Mouse (Mus musculus) midbrain, embryonic 15.5 days (tissue): ENCODE measurements around the gene Zbtb40. TPM values are rescaled to one million over a fixed set of nuclear protein-coding genes. Genes with fewer than 3 reads are reported as not detected.

Source experiments
- ATAC-seq: fragments of 200-750 bp; cut with Nextera tagmentation; replicated peaks from 2 replicates; pipeline ENCODE4 v1.8.0; 2017; ENCODE audit warnings: moderate TSS enrichment
- H3K27ac ChIP-seq: fragments of 300-500 bp; sonication (generic); 2 replicates; pipeline ENCODE4 v1.5.1; 2015; ENCODE audit warnings: mild to moderate bottlenecking, inconsistent platforms
- H3K27me3 ChIP-seq: fragments of 300-500 bp; sonication (generic); replicated peaks from 2 replicates; pipeline ENCODE4 v1.6.1; 2015; ENCODE audit warnings: inconsistent platforms
- H3K36me3 ChIP-seq: fragments of 300-500 bp; sonication (generic); replicated peaks from 2 replicates; pipeline ENCODE4 v1.6.1; 2015; ENCODE audit warnings: inconsistent platforms
- H3K4me1 ChIP-seq: fragments of 300-500 bp; sonication (generic); 2 replicates; pipeline ENCODE4 v1.6.1; 2015; ENCODE audit warnings: inconsistent platforms
- H3K4me2 ChIP-seq: fragments of 300-500 bp; sonication (generic); 2 replicates; pipeline ENCODE4 v1.6.1; 2015; ENCODE audit warnings: inconsistent platforms, mild to moderate bottlenecking, moderate library complexity
- H3K4me3 ChIP-seq: fragments of 300-500 bp; sonication (generic); 2 replicates; pipeline ENCODE4 v1.5.1; 2015; ENCODE audit warnings: mild to moderate bottlenecking, inconsistent platforms
- H3K9ac ChIP-seq: fragments of 300-500 bp; sonication (generic); 2 replicates; pipeline ENCODE4 v1.6.1; 2015; ENCODE audit warnings: mild to moderate bottlenecking, inconsistent platforms
- H3K9me3 ChIP-seq: fragments of 300-500 bp; sonication (generic); 2 replicates; pipeline ENCODE4 v1.6.1; 2016; ENCODE audit warnings: inconsistent platforms
- WGBS: fragments of 180-500 bp; shearing (Covaris S2); methylation state at CpG from one replicate; pipeline ENCODE4 v1.1.7; 2015; ENCODE audit warnings: mixed read lengths; 5-methylcytosine and 5-hydroxymethylcytosine counted together
- polyA plus RNA-seq: library from polyadenylated mRNA; unstranded; fragments of >200 nt; fragmentation: Nextera tagmentation; extraction: Ambion mirVana; gene quantifications from 2 replicates; pipeline ENCODE4 v1.2.1, GENCODE M21; 2015

Gene Zbtb40
- polyA plus RNA-seq, 1 experiment from 2014 or later, result 4.6 TPM

DNA sequence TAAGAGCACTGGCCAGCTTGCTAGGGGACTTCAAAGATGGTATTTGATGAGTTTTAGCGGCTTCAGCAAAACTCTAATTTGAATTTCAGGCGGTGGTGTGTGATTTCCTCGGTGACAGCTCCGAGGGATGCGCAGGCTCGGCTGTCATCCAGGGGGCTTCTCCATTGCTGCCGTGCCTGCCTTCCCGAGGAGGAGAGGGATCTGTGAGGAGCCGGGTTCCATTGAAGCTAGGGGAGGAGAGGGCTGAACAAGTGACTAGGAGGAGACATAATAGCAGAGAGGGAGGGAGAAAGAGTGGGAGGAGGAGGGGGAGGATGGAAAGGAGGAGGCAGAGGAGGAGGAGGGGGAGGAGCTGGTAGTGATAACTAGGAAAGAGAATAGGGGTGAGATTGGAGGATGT, 81.1 kb downstream of the Zbtb40 start:
- Histone ChIP-seq H3K4me3 (no peak overlapping the region), H3K36me3 (no peaks in the 10 kb centered on the region), H3K27me3 (peaks cover 43% of the 10 kb centered on the region), H3K4me1 (peaks cover 61% of the 10 kb centered on the region), H3K4me2 (peak overlapping the region; percentile 28), H3K9me3 (no peaks in the 10 kb centered on the region), H3K27ac (peak overlapping the region; percentile 69), H3K9ac (no peak overlapping the region)
- peak; percentile 24; the same call in 1 of the 2 replicates for ATAC-seq
- WGBS, result 4% methylated on average over 9 of the region's 9 CpGs

DNA sequence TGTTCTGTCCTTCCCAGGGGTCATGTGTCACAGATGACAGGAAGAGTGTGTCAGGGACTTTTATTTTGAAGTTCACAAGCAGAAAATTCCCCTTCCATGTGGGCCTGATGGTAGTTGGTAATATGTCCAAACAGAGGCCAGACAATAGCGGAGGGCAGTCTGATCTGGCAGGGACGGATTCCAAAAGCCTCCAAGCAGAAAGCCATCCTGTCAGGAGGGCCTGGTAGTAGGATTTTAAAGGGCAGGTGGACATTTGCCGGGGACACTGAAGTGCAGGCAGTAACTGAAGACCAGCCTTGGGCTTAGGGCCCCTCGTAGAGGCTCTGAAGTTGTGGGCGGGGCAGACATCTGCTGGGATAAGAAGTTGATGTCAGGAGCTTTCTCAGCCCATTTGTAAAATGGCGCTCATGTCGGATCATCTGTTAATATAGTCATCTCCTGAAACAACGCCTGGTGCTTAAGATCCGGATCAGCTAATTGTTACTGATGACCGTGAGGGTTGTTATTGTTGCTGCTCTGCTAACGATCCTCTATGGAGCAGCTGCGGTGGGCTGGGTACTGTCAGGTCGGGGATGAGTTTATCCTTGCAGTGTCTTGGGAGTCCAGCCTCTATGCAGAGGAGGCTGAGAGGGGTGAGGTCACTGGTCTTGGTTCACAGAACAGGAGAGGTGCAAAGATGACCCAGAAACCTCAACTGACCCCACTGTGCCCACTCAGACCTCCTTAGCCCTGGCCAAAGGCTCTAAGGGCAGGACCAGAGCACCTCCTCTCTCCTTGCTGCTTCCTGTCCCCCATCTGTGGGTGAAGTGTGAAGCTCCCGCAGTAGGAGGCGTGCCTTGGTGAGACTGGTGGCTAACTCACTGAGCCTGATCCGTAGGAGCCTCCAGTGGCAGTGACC, 81.9 kb downstream of the Zbtb40 start:
- H3K4me2 ChIP-seq, result peak overlapping the region; percentile 28; the same call in 1 of the 2 replicates
- H3K4me1 ChIP-seq, result peaks cover 64% of the 10 kb centered on the region
- peak overlapping the region; percentile 69 for H3K27ac ChIP-seq
- peaks cover 38% of the 10 kb centered on the region for H3K27me3 ChIP-seq
- no peaks in the 10 kb centered on the region for H3K36me3 ChIP-seq
- 15% methylated on average over 16 of the region's 16 CpGs for whole genome bisulfite sequencing
- ATAC-seq, result no peak
- H3K9me3 ChIP-seq, result no peaks in the 10 kb centered on the region
- no peak overlapping the region for H3K4me3 ChIP-seq
- no peak overlapping the region for H3K9ac ChIP-seq

DNA sequence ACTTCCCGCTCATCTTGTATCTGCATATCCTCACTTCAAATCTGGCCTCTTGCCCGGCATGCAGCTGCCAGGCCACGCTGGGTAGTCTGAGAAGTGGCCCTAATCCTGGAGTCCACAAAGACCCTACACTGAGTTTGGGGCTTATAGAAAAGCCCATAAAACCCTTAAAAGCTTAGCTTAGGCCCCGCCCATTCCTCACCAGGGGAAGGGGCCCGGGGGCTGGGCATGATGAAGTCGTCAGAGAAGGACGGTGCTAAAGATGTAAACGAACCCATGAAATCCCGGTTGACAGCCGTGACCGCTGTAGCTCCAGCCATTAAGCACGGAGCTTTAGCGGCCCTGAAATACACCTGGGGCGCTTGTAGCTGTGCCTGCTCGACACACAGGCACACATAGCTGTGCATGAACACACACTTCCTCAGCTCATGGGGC, 83.6 kb downstream of the Zbtb40 start:
- Histone ChIP-seq H3K27ac (no peak overlapping the region; the same call in 1 of the 2 replicates), H3K4me1 (peaks cover 64% of the 10 kb centered on the region), H3K4me3 (no peak overlapping the region), H3K9ac (no peak overlapping the region), H3K4me2 (no peak overlapping the region), H3K36me3 (no peaks in the 10 kb centered on the region), H3K9me3 (no peaks in the 10 kb centered on the region), H3K27me3 (peaks cover 46% of the 10 kb centered on the region)
- peak; percentile 73 for ATAC-seq
- 14% methylated on average over 15 of the region's 15 CpGs for WGBS

DNA sequence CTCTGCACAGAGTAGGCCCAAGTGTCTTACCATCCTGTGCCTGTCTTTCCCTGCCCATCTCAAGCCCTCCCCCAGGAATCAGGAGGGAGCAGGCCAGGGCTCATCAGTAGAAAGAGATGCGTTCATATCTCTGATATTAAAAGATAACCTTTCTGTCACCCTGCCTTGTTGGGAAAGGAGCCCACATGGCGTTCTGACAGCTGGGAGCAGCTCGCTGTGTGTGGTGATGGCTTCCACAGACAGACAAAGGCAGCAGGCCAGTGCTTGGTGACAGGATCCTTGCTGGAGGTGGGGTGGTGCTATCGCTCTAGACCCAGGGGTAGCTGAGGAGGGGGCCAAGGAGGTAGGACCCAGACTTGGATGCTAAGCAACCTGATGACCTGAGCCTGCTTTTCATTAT, 86.2 kb downstream of the Zbtb40 start:
- ATAC-seq, result no peak
- Histone ChIP-seq H3K4me3 (no peak overlapping the region), H3K27me3 (peaks cover 54% of the 10 kb centered on the region), H3K9me3 (no peaks in the 10 kb centered on the region), H3K4me2 (no peak overlapping the region), H3K9ac (no peak overlapping the region), H3K4me1 (peaks cover 40% of the 10 kb centered on the region), H3K36me3 (no peaks in the 10 kb centered on the region), H3K27ac (no peak overlapping the region)
- WGBS, result 48% methylated on average over 4 of the region's 4 CpGs

DNA sequence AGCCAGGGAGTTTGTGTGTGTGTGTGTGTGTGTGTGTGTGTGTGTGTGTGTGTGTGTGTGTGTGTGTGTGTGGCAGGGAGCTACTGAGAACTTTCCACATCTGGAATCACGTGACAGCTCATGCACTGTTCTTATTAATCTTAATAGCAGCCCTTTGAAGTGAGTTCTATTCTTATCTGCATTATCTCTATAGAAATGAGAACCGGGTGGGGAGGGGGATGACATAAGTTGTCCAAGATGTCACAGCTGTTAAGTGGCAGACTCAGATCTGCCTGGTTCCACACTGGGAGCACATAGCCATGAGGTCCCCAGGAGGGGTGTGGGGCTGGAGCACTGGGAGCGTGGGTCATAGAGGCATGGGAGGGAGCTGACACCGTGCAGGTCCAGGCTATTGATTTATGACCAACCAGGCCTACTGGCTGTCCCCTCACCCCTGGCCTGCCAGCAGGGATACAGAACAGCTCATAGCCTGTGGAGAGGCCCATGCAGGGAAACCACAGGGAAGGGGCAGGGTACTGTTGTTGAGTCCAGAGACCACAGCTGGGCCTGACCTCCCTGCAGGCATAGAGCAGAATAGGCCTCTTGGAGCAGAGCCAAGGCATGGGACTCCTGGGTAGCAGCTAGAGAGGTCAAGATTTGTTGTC, 86.8 kb downstream of the Zbtb40 start:
- no peak overlapping the region for H3K27ac ChIP-seq
- WGBS, result 48% methylated on average over 4 of the region's 4 CpGs
- no peak overlapping the region for H3K9ac ChIP-seq
- H3K27me3 ChIP-seq, result peaks cover 58% of the 10 kb centered on the region
- H3K4me3 ChIP-seq, result no peak overlapping the region
- H3K4me1 ChIP-seq, result peaks cover 40% of the 10 kb centered on the region
- H3K4me2 ChIP-seq, result no peak overlapping the region
- no peak for ATAC-seq
- no peaks in the 10 kb centered on the region for H3K9me3 ChIP-seq
- no peaks in the 10 kb centered on the region for H3K36me3 ChIP-seq

DNA sequence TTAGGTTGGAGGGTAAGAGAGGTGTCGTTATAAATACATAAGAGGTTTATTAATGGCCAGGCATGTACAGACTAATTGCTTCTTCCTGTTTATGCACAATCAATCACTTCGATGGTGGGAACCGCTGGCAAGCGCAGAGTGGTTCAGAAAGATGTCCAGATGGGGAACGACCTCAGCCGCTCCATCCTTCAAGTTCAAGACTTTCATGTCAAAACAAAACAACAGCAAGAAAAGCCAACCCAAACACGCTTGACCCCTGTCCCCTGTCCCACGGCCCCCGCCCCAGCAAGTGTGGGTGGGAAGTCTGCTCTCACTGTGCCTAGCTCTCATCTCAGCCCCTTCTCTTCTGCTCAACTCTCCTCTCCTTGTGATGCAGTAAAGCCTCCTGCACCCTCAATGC, 88.0 kb downstream of the Zbtb40 start:
- H3K9ac ChIP-seq, result no peak overlapping the region
- 80% methylated on average over 9 of the region's 9 CpGs for WGBS

DNA sequence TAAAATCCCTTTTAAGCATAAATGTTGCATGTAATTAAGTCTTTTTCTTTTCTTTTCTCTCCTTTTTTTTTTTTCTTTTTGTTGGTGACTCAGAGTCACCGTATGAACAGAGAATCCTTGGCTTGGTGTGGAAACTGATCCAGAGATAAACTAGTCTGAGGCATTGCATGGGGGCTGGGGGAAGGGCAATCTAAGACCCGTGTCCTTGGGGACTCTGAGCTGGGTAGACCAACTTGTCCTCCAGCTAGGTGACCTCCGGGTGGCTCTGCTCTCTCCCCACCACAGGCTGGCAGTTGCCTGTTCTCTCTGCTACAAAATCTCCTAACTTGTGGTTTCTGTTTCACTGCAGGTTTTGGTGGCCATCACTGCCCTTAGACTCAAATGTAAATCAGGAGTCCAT, 88.5 kb downstream of the Zbtb40 start:
- peaks cover 72% of the 10 kb centered on the region for H3K27me3 ChIP-seq
- H3K4me3 ChIP-seq, result no peak overlapping the region
- H3K27ac ChIP-seq, result no peak overlapping the region
- H3K36me3 ChIP-seq, result no peaks in the 10 kb centered on the region
- no peak overlapping the region for H3K9ac ChIP-seq
- H3K4me2 ChIP-seq, result no peak overlapping the region
- ATAC-seq, result no peak
- WGBS, result 54% methylated on average over 3 of the region's 3 CpGs
- no peaks in the 10 kb centered on the region for H3K9me3 ChIP-seq
- H3K4me1 ChIP-seq, result peaks cover 31% of the 10 kb centered on the region

More for the DNA sequence above, 88.0 kb downstream of the Zbtb40 start:
- Histone ChIP-seq H3K4me1 (peaks cover 35% of the 10 kb centered on the region), H3K27ac (no peak overlapping the region), H3K27me3 (peaks cover 67% of the 10 kb centered on the region), H3K36me3 (no peaks in the 10 kb centered on the region), H3K9me3 (no peaks in the 10 kb centered on the region), H3K4me3 (no peak overlapping the region), H3K4me2 (no peak overlapping the region)
- ATAC-seq, result no peak

DNA sequence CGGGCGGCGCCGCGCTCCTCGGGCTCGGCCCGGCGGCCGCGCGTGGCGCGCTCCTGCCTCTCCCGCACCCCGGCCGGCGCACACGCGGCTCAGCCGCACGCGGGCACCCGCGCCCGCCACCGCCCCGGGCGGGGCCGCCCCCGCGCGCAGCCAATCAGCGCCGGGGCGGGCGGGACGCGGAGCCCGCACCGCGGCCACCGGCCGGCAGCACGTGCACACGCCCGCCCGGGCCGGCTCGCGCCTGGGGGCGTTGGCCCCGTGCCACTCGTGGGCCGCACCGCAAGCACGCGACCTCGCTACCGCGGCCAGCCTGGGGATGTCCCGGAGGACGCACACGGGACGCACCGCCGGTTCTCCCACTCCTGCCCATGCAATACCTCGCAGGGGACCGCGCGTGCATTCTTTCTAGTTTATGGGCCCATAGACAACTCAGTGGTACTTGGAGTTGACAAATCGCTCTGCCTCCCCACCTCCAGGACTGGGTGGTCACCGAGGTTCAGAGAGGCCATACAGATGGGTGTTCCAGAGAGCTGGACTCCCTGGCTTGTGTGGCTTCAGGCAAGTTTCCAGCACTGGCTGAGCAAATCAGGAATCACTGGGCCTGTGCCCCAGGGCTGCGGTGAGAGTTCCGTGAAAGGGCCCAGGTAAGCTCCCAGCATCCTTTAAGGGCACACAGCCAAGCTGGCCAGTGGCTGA, 91.7 kb downstream of the Zbtb40 start, which contains the start of gene Epha8:
Gene Epha8, minus strand, starts transcription at position 66 of the 696 bp plus-strand sequence.
- WGBS, result 2% methylated on average over 57 of the region's 75 CpGs
- peaks cover 29% of the 10 kb centered on the region for H3K4me1 ChIP-seq
- peak; percentile 75 for ATAC-seq

DNA sequence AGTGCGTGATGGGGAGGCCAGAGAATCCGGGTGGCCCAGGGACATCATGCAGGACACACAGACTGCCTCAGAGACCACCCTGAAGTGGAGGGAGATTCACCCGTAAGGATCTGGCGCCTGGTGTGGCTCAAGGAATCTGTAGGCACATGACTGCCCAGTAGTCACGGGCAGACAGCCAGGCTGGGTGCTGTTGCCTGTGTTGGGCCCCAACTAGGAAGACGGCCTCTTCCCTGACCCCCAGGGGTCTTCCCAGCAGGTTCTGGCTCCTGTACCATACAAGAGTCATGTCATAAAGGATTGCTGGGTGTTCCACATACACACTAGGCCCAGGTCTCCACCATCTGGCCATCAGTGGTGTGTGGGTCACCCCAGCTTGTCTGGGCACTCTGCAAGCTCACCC, 94.0 kb downstream of the Zbtb40 start:
- H3K9ac ChIP-seq, result no peak overlapping the region
- H3K27me3 ChIP-seq, result peaks cover 89% of the 10 kb centered on the region
- H3K27ac ChIP-seq, result no peak overlapping the region
- peaks cover 33% of the 10 kb centered on the region for H3K4me1 ChIP-seq
- 0 out of 2 replicates have a peak overlapping the region, but pooled peaks have one; percentile 3 for H3K4me3 ChIP-seq
- ATAC-seq, result no peak
- WGBS, result 54% methylated on average over 6 of the region's 6 CpGs
- H3K4me2 ChIP-seq, result peak overlapping the region; percentile 97
- no peaks in the 10 kb centered on the region for H3K36me3 ChIP-seq
- H3K9me3 ChIP-seq, result no peaks in the 10 kb centered on the region

More for the DNA sequence above, 91.7 kb downstream of the Zbtb40 start, which contains the start of gene Epha8:
- 0 out of 2 replicates have a peak within 1 kb of the TSS, but pooled peaks have one; percentile 21 for H3K27ac ChIP-seq
- H3K4me2 ChIP-seq, result peak within 1 kb of the TSS; percentile 97
- peak within 1 kb of the TSS; percentile 57 for H3K9ac ChIP-seq
- H3K4me3 ChIP-seq, result peak within 1 kb of the TSS; percentile 55
- H3K36me3 ChIP-seq, result no peaks in the 10 kb centered on the region
- H3K27me3 ChIP-seq, result peaks cover 86% of the 10 kb centered on the region
- H3K9me3 ChIP-seq, result no peaks in the 10 kb centered on the region

DNA sequence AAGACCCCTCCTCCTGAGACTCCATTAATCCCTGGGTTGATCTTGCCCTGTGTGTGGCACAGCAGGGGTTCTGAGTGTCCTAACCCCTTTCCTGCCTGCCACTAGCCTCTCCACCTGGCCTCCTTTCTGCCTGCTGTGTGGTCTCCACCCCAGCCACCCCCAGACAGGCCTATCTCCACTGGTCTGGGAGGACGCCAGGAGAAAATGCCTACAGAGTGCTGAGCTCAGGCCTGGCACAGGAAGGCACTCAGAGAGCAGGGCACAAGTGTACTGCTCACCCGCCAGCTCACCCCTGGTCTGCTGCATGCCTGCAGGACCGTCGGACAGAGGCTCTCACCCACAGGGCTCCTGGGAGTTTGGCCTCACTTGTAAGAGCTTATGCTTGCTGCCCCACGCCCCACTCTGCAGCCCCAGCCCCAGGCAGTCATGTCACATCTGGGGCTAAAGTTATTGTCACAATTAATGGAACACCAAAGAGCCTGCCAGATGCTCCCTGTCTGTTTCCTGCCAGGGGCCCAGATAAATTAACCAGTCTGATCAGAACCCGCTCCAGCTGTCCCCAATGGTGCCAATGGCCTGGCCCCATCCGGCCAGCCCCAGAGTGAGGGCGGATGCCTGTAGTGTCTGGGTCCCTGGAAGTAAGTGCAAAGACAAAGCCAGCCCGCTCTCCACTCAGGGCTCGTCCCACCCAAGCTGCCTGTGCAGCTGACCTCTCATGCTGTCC, 99.2 kb downstream of the Zbtb40 start:
- Histone ChIP-seq H3K36me3 (no peaks in the 10 kb centered on the region), H3K27ac (no peak overlapping the region), H3K27me3 (peaks cover 61% of the 10 kb centered on the region), H3K9ac (no peak overlapping the region), H3K9me3 (no peaks in the 10 kb centered on the region), H3K4me3 (no peak overlapping the region), H3K4me2 (no peak overlapping the region), H3K4me1 (peaks cover 35% of the 10 kb centered on the region; the same call in 1 of the 2 replicates)
- 33% methylated on average over 10 of the region's 10 CpGs for WGBS
- ATAC-seq, result no peak

DNA sequence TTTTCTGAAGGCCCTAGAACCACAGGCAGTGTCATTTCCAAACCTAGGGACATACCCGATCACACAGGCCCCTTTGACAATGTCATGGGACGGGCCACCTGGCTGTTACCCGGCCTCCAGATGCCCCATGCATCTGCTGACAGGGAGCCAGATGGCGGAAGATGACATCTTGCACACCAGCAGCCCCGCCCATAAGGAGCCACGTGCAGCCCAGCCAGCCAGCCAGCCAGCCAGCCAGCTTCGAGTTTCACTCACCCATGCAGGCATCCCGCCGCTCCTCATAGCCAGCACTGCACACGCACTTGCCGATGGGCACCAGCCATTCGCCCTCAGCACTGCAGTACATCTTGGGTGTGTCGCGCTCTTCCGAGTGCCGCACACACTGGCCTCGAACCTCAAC, 103.2 kb downstream of the Zbtb40 start:
- Histone ChIP-seq H3K4me3 (no peak overlapping the region), H3K27me3 (peaks cover 32% of the 10 kb centered on the region), H3K4me1 (peaks cover 43% of the 10 kb centered on the region), H3K9ac (no peak overlapping the region), H3K9me3 (no peaks in the 10 kb centered on the region), H3K36me3 (no peaks in the 10 kb centered on the region), H3K4me2 (no peak overlapping the region), H3K27ac (no peak overlapping the region)
- no peak for ATAC-seq
- 69% methylated on average over 17 of the region's 17 CpGs for WGBS
